Mouse (Mus musculus): ENCODE measurements around the gene Rab31. TPM values are rescaled to one million over a fixed set of nuclear protein-coding genes. Genes with fewer than 3 reads are reported as not detected.

The Rab31 gene
- polyA plus RNA-seq, 1 experiment from 2014 or later: 53.2 TPM

DNA sequence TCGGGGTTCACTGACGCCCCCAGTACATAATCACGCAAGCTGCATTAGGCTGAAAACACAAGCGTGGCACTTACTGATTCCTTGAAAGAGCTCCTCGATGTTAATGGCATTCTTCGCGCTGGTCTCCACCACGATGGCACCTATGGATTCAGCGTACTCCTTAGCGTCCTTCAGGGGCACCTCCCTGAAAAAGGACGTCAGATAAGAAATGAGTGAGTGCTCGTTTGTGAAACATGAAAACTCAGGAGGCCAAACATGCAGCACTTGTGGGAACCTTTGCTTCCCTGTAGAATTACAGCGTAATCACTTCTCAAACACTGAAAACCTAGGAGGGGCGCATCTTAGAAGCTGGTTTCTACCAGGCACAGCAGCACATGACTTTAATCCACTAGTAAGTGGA lies 104.8 kb downstream of the Rab31 start:
- DNase-seq (ENCODE audit: low spot score) (no peak), ATAC-seq (ENCODE audit: insufficient number of reproducible peaks, low FRiP score, low TSS enrichment, low read depth) (no peak)
- Histone ChIP-seq H3K9ac (ENCODE audit: low read length) (no peak overlapping the region), H3K9me3 (ENCODE audit: control insufficient read depth, low read length) (no peaks in the 10 kb centered on the region; the same call in 1 of the 2 replicates), H3K27ac (replicated peaks; ENCODE audit: low read depth, low read length) (no peak overlapping the region), H3K27me3 (ENCODE audit: control insufficient read depth, insufficient read depth, low read length) (no peaks in the 10 kb centered on the region), H3K4me3 (ENCODE audit: low read depth, low read length) (no peak overlapping the region), H3K36me3 (ENCODE audit: control insufficient read depth, insufficient read depth, low read length) (no peaks in the 10 kb centered on the region), H3K4me2 (ENCODE audit: low read depth, severe bottlenecking) (no peak overlapping the region), H3K4me1 (ENCODE audit: control insufficient read depth, insufficient read depth, low read length) (no peaks in the 10 kb centered on the region)
- 85% methylated on average over 14 of the region's 14 CpGs for WGBS

- no peaks in the 10 kb centered on the region for H3K4me1 ChIP-seq (ENCODE audit: control insufficient read depth, insufficient read depth, low read length)
- H3K27ac ChIP-seq (replicated peaks; ENCODE audit: low read depth, low read length): no peak overlapping the region
- no peak overlapping the region for H3K9ac ChIP-seq (ENCODE audit: low read length)
- no peaks in the 10 kb centered on the region for H3K27me3 ChIP-seq (ENCODE audit: control insufficient read depth, insufficient read depth, low read length)
- DNase-seq (ENCODE audit: low spot score) (peak; percentile 34), ATAC-seq (ENCODE audit: insufficient number of reproducible peaks, low FRiP score, low TSS enrichment, low read depth) (peak; percentile 62)
- no peaks in the 10 kb centered on the region; the same call in 1 of the 2 replicates for H3K9me3 ChIP-seq (ENCODE audit: control insufficient read depth, low read length)
- WGBS: 65% methylated on average over 17 of the region's 17 CpGs
- H3K4me3 ChIP-seq (ENCODE audit: low read depth, low read length): no peak overlapping the region
- no peaks in the 10 kb centered on the region for H3K36me3 ChIP-seq (ENCODE audit: control insufficient read depth, insufficient read depth, low read length)
- H3K4me2 ChIP-seq (ENCODE audit: low read depth, severe bottlenecking): no peak overlapping the region
Measured at GRCm38 (mm10) chr17:65666388-65667161, 106.0 kb downstream of the Rab31 start.

DNA sequence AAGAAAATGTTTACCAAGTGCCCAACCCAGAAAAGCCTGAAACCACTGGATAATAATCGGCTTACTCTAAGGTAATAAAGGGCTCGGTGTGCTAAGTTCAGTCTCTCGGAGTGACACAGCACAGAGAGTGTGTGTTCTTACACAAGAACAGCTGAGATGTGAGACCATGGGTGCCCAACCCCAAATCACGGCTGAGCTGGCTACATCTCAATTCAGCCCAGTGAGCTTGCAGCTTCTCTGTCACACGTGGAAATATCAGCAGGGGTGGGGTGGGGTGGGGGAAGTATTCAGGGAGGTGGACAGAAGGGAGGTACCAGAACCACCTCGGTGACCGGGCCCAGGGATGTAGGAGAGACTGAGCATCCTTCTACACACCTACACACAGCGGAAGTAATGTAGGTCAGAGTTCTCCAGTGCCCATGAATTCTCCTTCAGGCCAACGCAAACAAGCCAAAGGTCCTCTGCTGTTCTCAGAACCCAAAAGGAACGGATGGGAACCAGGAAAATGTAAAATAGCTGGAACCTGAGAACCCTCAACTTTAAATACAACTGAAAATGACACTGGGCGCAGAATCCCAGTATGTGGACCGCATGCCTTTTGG lies 106.7 kb downstream of the Rab31 start:
- no peak for ATAC-seq (ENCODE audit: insufficient number of reproducible peaks, low FRiP score, low TSS enrichment, low read depth)

DNA sequence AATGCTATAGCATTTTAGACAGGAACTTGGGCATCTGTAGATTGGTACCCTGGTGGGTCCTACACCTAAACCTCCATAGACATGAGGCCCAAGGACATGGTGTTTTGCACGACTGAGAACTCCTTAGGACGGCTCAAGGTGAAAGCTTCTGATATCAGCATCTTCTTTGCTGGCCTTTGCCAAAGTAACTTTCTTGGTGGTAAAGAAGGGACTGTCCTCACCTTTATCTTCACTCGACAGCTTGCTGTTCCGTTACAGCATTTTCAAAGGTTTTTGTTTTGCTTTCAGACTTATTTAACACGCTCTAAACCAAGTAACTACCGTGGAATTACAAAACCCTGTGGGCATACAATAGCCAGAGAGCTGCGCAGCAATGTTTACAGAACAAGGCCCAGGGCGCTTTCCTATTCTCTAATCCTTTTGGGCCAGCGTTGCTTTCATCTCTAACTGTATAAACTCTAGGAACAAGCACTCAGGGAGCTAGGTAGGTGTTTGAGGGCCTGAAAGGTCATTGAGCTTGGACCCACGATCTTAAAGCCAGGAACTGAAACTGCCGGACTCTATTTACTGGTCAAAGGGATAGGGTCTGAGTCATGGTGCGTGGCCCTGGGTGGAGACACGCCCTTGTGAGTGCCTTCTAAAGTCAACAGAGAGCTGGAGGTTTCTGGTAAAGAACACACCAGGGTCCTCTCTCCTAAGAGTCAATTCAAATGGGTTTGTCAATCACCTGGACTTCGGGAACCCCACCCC lies 109.0 kb downstream of the Rab31 start:
- no peak for ATAC-seq (ENCODE audit: insufficient number of reproducible peaks, low FRiP score, low TSS enrichment, low read depth)
- DNase-seq (ENCODE audit: low spot score): no peak
- H3K36me3 ChIP-seq (ENCODE audit: control insufficient read depth, insufficient read depth, low read length): no peaks in the 10 kb centered on the region

More for the DNA sequence above, 106.7 kb downstream of the Rab31 start:
- 90% methylated on average over 12 of the region's 12 CpGs for WGBS
- no peaks in the 10 kb centered on the region for H3K36me3 ChIP-seq (ENCODE audit: control insufficient read depth, insufficient read depth, low read length)
- no peak overlapping the region for H3K27ac ChIP-seq (replicated peaks; ENCODE audit: low read depth, low read length)
- H3K4me1 ChIP-seq (ENCODE audit: control insufficient read depth, insufficient read depth, low read length): no peaks in the 10 kb centered on the region
- no peak for DNase-seq (ENCODE audit: low spot score)
- no peak overlapping the region for H3K9ac ChIP-seq (ENCODE audit: low read length)
- H3K4me2 ChIP-seq (ENCODE audit: low read depth, severe bottlenecking): no peak overlapping the region
- no peaks in the 10 kb centered on the region; the same call in 1 of the 2 replicates for H3K9me3 ChIP-seq (ENCODE audit: control insufficient read depth, low read length)
- H3K4me3 ChIP-seq (ENCODE audit: low read depth, low read length): no peak overlapping the region
- no peaks in the 10 kb centered on the region for H3K27me3 ChIP-seq (ENCODE audit: control insufficient read depth, insufficient read depth, low read length)

GRCm38 (mm10) chr17:65662662-65663061 lies 109.9 kb downstream of the Rab31 start:
- no peak for ATAC-seq (ENCODE audit: insufficient number of reproducible peaks, low FRiP score, low TSS enrichment, low read depth)
- DNase-seq (ENCODE audit: low spot score): no peak
- H3K9ac ChIP-seq (ENCODE audit: low read length): no peak overlapping the region
- no peak overlapping the region for H3K4me2 ChIP-seq (ENCODE audit: low read depth, severe bottlenecking)
- no peaks in the 10 kb centered on the region for H3K27me3 ChIP-seq (ENCODE audit: control insufficient read depth, insufficient read depth, low read length)
- no peaks in the 10 kb centered on the region for H3K4me1 ChIP-seq (ENCODE audit: control insufficient read depth, insufficient read depth, low read length)
- 89% methylated on average over 3 of the region's 3 CpGs for WGBS
- no peaks in the 10 kb centered on the region for H3K36me3 ChIP-seq (ENCODE audit: control insufficient read depth, insufficient read depth, low read length)
- H3K27ac ChIP-seq (replicated peaks; ENCODE audit: low read depth, low read length): no peak overlapping the region
- H3K4me3 ChIP-seq (ENCODE audit: low read depth, low read length): no peak overlapping the region
- no peaks in the 10 kb centered on the region for H3K9me3 ChIP-seq (ENCODE audit: control insufficient read depth, low read length)

More for the DNA sequence above, 109.0 kb downstream of the Rab31 start:
- Histone ChIP-seq H3K9me3 (ENCODE audit: control insufficient read depth, low read length) (no peaks in the 10 kb centered on the region), H3K27ac (replicated peaks; ENCODE audit: low read depth, low read length) (no peak overlapping the region), H3K4me2 (ENCODE audit: low read depth, severe bottlenecking) (no peak overlapping the region), H3K27me3 (ENCODE audit: control insufficient read depth, insufficient read depth, low read length) (no peaks in the 10 kb centered on the region), H3K4me1 (ENCODE audit: control insufficient read depth, insufficient read depth, low read length) (no peaks in the 10 kb centered on the region), H3K4me3 (ENCODE audit: low read depth, low read length) (no peak overlapping the region), H3K9ac (ENCODE audit: low read length) (no peak overlapping the region)
- WGBS: 89% methylated on average over 14 of the region's 14 CpGs

DNA sequence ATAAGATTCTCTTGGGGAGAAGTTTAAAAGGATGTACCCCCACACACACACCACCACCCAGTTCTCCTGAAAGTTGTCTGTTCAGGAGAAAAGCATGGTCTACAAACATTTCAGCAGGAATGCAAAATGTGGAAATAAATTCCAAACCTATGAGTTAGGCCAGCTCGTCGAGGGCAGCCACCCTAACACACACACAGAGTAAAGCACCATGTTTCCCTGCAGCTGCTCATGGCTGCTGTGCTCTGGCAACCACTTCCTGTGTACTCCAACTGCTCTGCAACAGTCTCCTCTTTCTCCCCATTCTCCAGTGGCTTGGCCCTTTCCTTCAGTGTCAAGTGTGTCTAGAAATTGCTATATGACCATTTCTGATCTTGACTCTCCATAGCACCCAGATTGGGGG lies 114.1 kb downstream of the Rab31 start:
- DNase-seq (ENCODE audit: low spot score) (no peak), ATAC-seq (ENCODE audit: insufficient number of reproducible peaks, low FRiP score, low TSS enrichment, low read depth) (no peak)
- Histone ChIP-seq H3K27ac (replicated peaks; ENCODE audit: low read depth, low read length) (no peak overlapping the region), H3K4me2 (ENCODE audit: low read depth, severe bottlenecking) (no peak overlapping the region), H3K9me3 (ENCODE audit: control insufficient read depth, low read length) (no peaks in the 10 kb centered on the region), H3K9ac (ENCODE audit: low read length) (no peak overlapping the region), H3K36me3 (ENCODE audit: control insufficient read depth, insufficient read depth, low read length) (no peaks in the 10 kb centered on the region), H3K4me3 (ENCODE audit: low read depth, low read length) (no peak overlapping the region), H3K4me1 (ENCODE audit: control insufficient read depth, insufficient read depth, low read length) (no peaks in the 10 kb centered on the region), H3K27me3 (ENCODE audit: control insufficient read depth, insufficient read depth, low read length) (no peaks in the 10 kb centered on the region)
- 88% methylated on average over 2 of the region's 2 CpGs for WGBS

GRCm38 (mm10) chr17:65657958-65658357 lies 114.6 kb downstream of the Rab31 start:
- Histone ChIP-seq H3K27ac (replicated peaks; ENCODE audit: low read depth, low read length) (no peak overlapping the region), H3K4me2 (ENCODE audit: low read depth, severe bottlenecking) (no peak overlapping the region), H3K36me3 (ENCODE audit: control insufficient read depth, insufficient read depth, low read length) (no peaks in the 10 kb centered on the region), H3K4me1 (ENCODE audit: control insufficient read depth, insufficient read depth, low read length) (no peaks in the 10 kb centered on the region), H3K9me3 (ENCODE audit: control insufficient read depth, low read length) (no peaks in the 10 kb centered on the region), H3K4me3 (ENCODE audit: low read depth, low read length) (no peak overlapping the region), H3K9ac (ENCODE audit: low read length) (no peak overlapping the region), H3K27me3 (ENCODE audit: control insufficient read depth, insufficient read depth, low read length) (no peaks in the 10 kb centered on the region)
- ATAC-seq (ENCODE audit: insufficient number of reproducible peaks, low FRiP score, low TSS enrichment, low read depth) (no peak), DNase-seq (ENCODE audit: low spot score) (no peak)
- 91% methylated on average over 9 of the region's 9 CpGs for WGBS

GRCm38 (mm10) chr17:65656731-65657130 lies 115.8 kb downstream of the Rab31 start:
- Histone ChIP-seq H3K4me2 (ENCODE audit: low read depth, severe bottlenecking) (no peak overlapping the region), H3K9me3 (ENCODE audit: control insufficient read depth, low read length) (no peaks in the 10 kb centered on the region), H3K9ac (ENCODE audit: low read length) (no peak overlapping the region), H3K27me3 (ENCODE audit: control insufficient read depth, insufficient read depth, low read length) (no peaks in the 10 kb centered on the region), H3K36me3 (ENCODE audit: control insufficient read depth, insufficient read depth, low read length) (no peaks in the 10 kb centered on the region), H3K27ac (replicated peaks; ENCODE audit: low read depth, low read length) (no peak overlapping the region), H3K4me1 (ENCODE audit: control insufficient read depth, insufficient read depth, low read length) (no peaks in the 10 kb centered on the region), H3K4me3 (ENCODE audit: low read depth, low read length) (no peak overlapping the region)
- WGBS: 89% methylated on average over 6 of the region's 6 CpGs
- no peak for DNase-seq (ENCODE audit: low spot score)
- no peak for ATAC-seq (ENCODE audit: insufficient number of reproducible peaks, low FRiP score, low TSS enrichment, low read depth)
